Mouse (Mus musculus) gonadal fat pad, adult 2 months (tissue): ENCODE measurements around the gene Thg1l. TPM values are rescaled to one million over a fixed set of nuclear protein-coding genes. Genes with fewer than 3 reads are reported as not detected.
A peak's percentile ranks its signal among the peaks of the same experiment; 100 is the strongest.

ENCODE experiments used
- DNase-seq: peaks from one replicate; pipeline ENCODE4 v3.0.0-alpha.2; 2012; ENCODE audit warnings: low read depth
- polyA plus RNA-seq: library from polyadenylated mRNA; depleted of rRNA; stranded (reverse); fragments of >200 nt; gene quantifications from 2 replicates; pipeline ENCODE4 v1.2.3, GENCODE M21; 2012; rRNA removed

Thg1l gene
- 10.0 and 11.4 TPM in 2 replicates for polyA plus RNA-seq

GRCm38 (mm10) chr11:45955127-45955627 is at the start of gene Thg1l:
Gene Thg1l (minus strand): TSS chr11:45955494.
- peak; percentile 58 for DNase-seq

- no peak for DNase-seq
These were observed 36.8 kb upstream of the Thg1l start for GRCm38 (mm10) chr11:45992087-45992486.

- DNase-seq: no peak
These were observed 36.3 kb upstream of the Thg1l start for GRCm38 (mm10) chr11:45991604-45992003.

- no peak for DNase-seq
These were observed 25.6 kb upstream of the Thg1l start for GRCm38 (mm10) chr11:45980893-45981253.

GRCm38 (mm10) chr11:45979946-45980892 is 24.9 kb upstream of the Thg1l start, which contains the start of gene Sox30:
Gene Sox30 (plus strand): TSS chr11:45980310.
- no peak for DNase-seq

- DNase-seq: no peak
These were observed 20.8 kb upstream of the Thg1l start for GRCm38 (mm10) chr11:45976061-45976460.

GRCm38 (mm10) chr11:45974466-45974865 is 19.2 kb upstream of the Thg1l start:
- DNase-seq: no peak

- DNase-seq: no peak
These were observed 18.3 kb upstream of the Thg1l start for GRCm38 (mm10) chr11:45973635-45974034.

GRCm38 (mm10) chr11:45968466-45968865 is 13.2 kb upstream of the Thg1l start:
- no peak for DNase-seq

- DNase-seq: no peak
These were observed 11.6 kb upstream of the Thg1l start for GRCm38 (mm10) chr11:45966896-45967295.

GRCm38 (mm10) chr11:45960003-45960402 is 4.7 kb upstream of the Thg1l start:
- DNase-seq: no peak

- no peak for DNase-seq
These were observed 4.3 kb upstream of the Thg1l start for GRCm38 (mm10) chr11:45959598-45959997.

- DNase-seq: no peak
These were observed 7.8 kb downstream of the Thg1l start for GRCm38 (mm10) chr11:45947491-45947890.

GRCm38 (mm10) chr11:45946796-45947195 is 8.5 kb downstream of the Thg1l start:
- DNase-seq: no peak

GRCm38 (mm10) chr11:45944643-45945156 is 10.6 kb downstream of the Thg1l start, which contains the start of gene Lsm11:
Gene Lsm11 (minus strand): TSS chr11:45944935.
- no peak for DNase-seq

GRCm38 (mm10) chr11:45943891-45944642 is 11.2 kb downstream of the Thg1l start:
- DNase-seq: no peak

- no peak for DNase-seq
These were observed 12.1 kb downstream of the Thg1l start for GRCm38 (mm10) chr11:45943108-45943705.

- no peak for DNase-seq
These were observed 13.0 kb downstream of the Thg1l start for GRCm38 (mm10) chr11:45942281-45942680.

GRCm38 (mm10) chr11:45938917-45939316 is 16.4 kb downstream of the Thg1l start:
- no peak for DNase-seq

GRCm38 (mm10) chr11:45937478-45937877 is 17.8 kb downstream of the Thg1l start:
- DNase-seq: no peak

- DNase-seq: no peak
These were observed 22.5 kb downstream of the Thg1l start for GRCm38 (mm10) chr11:45932771-45933170.

- no peak for DNase-seq
These were observed 25.8 kb downstream of the Thg1l start for GRCm38 (mm10) chr11:45929541-45929940.
